Mouse (Mus musculus) testis, adult 2 months (tissue): ENCODE results near the gene Gal3st2c. TPM values are rescaled to one million over a fixed set of nuclear protein-coding genes. Genes with fewer than 3 reads are reported as not detected.
"Not testable (repeated sequence)": the region's sequence is repeated elsewhere in the genome, so short reads cannot be mapped to it uniquely, and the experiment has no call there.

ENCODE experiments used
- H3K27ac ChIP-seq: fragments of 200-500 bp; 2 replicates; pipeline ENCODE4 v1.5.1; 2012; ENCODE audit warnings: low read depth, low read length; ENCODE audit not compliant: control insufficient read depth, insufficient read depth
- H3K27me3 ChIP-seq: fragments of 200-500 bp; 2 replicates; pipeline ENCODE4 v1.6.1; 2012; ENCODE audit warnings: mild to moderate bottlenecking, low read length, moderate library complexity; ENCODE audit not compliant: control insufficient read depth, insufficient read depth
- H3K36me3 ChIP-seq: fragments of 200-500 bp; 2 replicates; pipeline ENCODE4 v1.6.1; 2012; ENCODE audit warnings: mild to moderate bottlenecking, low read length; ENCODE audit not compliant: control insufficient read depth, insufficient read depth
- H3K4me1 ChIP-seq: fragments of 200-500 bp; 2 replicates; pipeline ENCODE4 v1.6.1; 2012; ENCODE audit warnings: low read length; ENCODE audit not compliant: control insufficient read depth, insufficient read depth
- H3K4me3 ChIP-seq: fragments of 200-500 bp; 2 replicates; pipeline ENCODE4 v1.5.1; 2012; ENCODE audit warnings: low read depth, mild to moderate bottlenecking, low read length, moderate library complexity, mixed read lengths; ENCODE audit not compliant: control insufficient read depth
- CTCF ChIP-seq: fragments of 200-500 bp; IDR thresholded peaks from 2 replicates; pipeline ENCODE4 v1.5.1; 2012; ENCODE audit warnings: low read depth, mild to moderate bottlenecking, inconsistent platforms, low read length, moderate library complexity; ENCODE audit not compliant: control insufficient read depth, insufficient read depth, insufficient replicate concordance
- POLR2A ChIP-seq: fragments of 200-500 bp; IDR thresholded peaks from 2 replicates; pipeline ENCODE4 v1.6.1; 2012; ENCODE audit warnings: low read depth, mild to moderate bottlenecking, inconsistent platforms, low read length, moderate library complexity; ENCODE audit not compliant: control insufficient read depth
- polyA plus RNA-seq: library from polyadenylated mRNA; depleted of rRNA; stranded (reverse); fragments of >200 nt; gene quantifications from 2 replicates; pipeline ENCODE4 v1.2.3, GENCODE M21; 2012

Gene Gal3st2c
- polyA plus RNA-seq, 1 experiment = not detected

DNA sequence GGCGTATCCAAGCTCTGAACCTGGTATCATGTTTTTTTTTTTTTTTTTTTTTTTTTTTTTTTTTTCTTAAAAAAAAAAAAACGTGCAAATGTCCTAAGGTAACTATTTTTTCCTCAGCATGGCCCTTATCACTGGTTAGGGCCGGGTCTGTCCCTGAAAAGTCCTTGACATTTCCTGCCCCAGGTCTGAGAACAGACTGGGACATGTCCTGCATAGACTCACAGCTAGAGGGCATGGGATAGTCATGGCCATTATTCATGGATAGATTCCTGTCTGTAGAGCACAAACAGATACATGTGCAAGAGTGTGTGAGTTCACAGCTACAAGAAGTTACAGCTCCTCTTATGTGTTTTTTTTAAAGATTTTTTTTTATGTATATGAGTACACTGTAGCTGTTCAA lies 1.5 kb upstream of the Gal3st2c start:
- no peaks in the 10 kb centered on the region for H3K27me3 ChIP-seq
- no peaks in the 10 kb centered on the region for H3K4me1 ChIP-seq
- TF ChIP-seq CTCF (no peak), POLR2A (no peak)
- no peak overlapping the region for H3K4me3 ChIP-seq
- no peak overlapping the region for H3K27ac ChIP-seq
- no peaks in the 10 kb centered on the region for H3K36me3 ChIP-seq

DNA sequence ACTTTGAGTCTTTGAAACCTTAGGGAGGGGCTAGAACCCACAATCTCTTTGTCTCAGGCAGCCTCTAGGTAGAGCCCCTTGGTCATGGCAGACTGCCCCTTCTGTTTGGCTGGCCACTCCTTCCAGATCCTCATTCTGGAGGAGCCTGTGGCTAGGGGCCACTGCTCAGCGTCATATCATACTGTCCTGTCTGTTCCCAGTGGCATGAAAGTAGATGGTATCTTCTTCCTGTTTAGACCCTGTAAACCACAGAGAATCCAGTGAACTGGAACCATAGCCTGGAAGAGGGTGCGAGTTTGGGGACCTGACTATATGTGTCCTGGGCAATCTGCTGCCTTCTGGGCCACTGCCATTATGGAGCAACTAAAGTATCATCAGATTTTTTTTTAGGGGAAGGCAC lies 759 bp downstream of the Gal3st2c start:
- H3K27me3 ChIP-seq, H3K27ac ChIP-seq, H3K36me3 ChIP-seq, H3K4me3 ChIP-seq, H3K4me1 ChIP-seq: not testable (repeated sequence)

DNA sequence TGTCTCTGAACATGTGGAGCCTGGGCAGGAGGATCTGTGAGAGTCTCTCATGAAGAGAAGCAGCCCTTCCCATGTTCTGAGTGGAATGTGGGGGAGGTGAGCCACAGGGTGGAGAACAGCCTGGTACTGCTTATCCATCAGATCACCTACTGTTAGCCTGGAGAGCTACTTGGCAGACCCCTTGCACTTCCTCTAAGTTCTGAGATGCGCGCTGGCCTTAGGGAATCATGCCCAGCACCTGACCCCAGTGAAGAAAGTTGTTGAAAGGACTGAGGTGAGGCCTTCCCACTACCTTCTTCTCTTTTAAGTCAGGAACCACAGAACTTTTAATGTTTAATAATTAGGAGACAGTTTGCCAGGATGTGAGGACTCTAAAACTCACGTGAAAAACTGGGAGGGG lies 1.2 kb downstream of the Gal3st2c start:
- H3K27me3 ChIP-seq, H3K4me1 ChIP-seq, H3K36me3 ChIP-seq, H3K27ac ChIP-seq, H3K4me3 ChIP-seq: not testable (repeated sequence)

DNA sequence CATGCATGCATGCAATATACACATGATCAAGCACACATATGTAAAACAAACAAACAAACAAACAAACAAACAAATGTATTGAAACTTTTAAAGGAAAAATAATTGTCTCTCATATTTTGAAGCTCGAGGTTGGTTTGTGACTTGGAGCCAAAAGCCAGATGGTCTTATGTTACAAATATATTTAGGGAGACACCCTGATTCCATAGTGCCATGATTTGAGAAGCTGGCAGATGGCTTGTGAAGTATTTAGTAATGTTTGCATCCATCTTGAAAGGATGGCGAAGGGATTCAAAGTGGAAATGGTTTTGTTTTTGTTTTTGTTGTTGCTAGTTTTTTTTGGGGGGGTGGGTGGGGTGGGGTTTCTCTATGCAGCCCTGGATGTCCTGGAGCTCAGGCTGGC lies 10.7 kb downstream of the Gal3st2c start:
- Histone ChIP-seq H3K4me1 (no peaks in the 10 kb centered on the region), H3K4me3 (no peak overlapping the region), H3K27ac (no peak overlapping the region), H3K27me3 (no peaks in the 10 kb centered on the region), H3K36me3 (no peaks in the 10 kb centered on the region)
- no peak for TF ChIP-seq CTCF
- no peak for TF ChIP-seq POLR2A

DNA sequence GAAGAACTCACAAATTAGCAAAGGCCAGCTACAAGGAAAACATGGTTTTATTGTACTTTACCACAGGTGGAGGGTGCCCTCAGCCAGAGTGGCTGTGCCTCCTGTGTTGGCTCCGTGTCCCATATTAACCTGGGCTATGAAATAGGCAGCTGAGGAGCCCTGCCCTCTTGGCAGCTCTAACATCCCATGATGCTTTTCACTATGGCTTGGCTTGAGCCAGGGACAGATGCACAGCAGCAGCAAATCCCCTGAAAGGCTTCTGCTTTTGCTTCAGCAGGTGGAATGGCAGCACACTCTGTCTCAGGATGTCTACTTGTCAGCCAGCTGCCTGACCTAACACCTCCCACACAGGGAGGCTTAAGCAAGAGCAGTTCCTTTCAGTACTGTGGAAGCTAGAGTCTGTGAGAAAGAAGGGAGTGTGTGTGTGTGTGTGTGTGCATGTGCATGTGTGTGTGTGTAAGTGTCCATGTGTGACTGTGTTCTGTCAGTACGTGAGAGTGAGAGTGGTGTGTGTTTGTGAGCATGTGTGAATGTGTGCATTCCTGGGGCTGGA lies 15.7 kb downstream of the Gal3st2c start:
- H3K27ac ChIP-seq, H3K27me3 ChIP-seq, H3K4me1 ChIP-seq, H3K36me3 ChIP-seq, H3K4me3 ChIP-seq: not testable (repeated sequence)

DNA sequence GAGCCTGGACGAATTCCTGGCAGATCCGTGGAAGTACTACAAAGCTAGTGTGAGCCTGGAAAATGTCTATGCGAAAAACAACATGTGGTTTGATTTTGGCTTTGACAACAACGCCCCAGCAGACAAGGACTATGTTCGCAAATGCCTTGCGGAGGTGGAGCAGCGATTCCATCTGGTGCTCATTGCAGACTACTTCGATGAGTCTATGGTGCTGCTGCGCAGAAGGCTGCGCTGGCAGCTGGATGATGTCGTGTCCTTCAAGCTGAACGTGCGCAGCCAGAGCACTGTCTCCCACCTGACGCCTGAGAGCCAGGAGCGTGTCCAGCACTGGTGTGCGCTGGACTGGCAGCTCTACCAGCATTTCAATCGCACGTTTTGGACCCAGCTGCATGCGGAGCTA lies 18.5 kb downstream of the Gal3st2c start:
- not testable (repeated sequence) for H3K36me3 ChIP-seq, H3K4me3 ChIP-seq, H3K27me3 ChIP-seq, H3K27ac ChIP-seq, H3K4me1 ChIP-seq

DNA sequence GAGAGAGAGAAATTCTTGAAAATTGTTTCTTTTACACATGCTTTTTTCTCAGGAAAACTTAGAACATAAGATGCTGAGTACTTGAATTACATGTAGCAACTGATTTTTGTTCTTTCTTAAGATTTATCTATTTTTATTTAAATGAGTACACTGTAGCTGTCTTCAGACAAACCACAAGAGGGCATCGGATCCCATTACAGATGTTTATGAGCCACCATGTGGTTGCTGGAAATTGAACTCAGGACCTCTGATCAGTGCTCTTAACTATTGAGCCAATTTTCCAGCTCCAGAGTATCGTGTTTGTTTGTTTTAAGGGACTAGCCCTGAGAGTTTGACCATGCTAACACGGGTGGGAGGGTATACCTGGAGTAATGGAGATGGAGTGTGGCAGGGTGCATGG lies 21.3 kb downstream of the Gal3st2c start:
- Histone ChIP-seq H3K27ac (no peak overlapping the region), H3K4me3 (no peak overlapping the region), H3K36me3 (no peaks in the 10 kb centered on the region), H3K27me3 (no peaks in the 10 kb centered on the region), H3K4me1 (no peaks in the 10 kb centered on the region)
- TF ChIP-seq POLR2A (no peak), CTCF (no peak)

DNA sequence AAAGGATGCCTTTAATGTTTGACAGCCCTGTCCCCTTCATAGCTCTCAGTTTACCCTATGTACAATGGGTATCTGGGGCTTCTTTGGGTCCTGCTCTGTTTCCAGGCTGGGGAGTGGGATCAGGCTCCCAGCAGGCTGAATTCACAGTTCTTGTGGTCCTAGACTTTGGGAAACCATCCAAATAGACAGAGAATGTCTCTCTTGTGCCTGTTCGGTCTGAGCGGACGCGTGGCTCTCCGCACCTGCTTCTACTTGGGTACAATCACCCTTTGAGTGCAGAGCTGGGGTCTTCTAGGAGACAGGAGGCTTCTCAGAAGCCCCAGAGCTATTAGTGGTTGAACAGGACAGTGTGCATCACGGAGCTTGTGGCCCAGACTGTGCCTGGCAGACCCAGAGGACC lies 29.8 kb downstream of the Gal3st2c start, which contains the start of gene Neu4:
Neu4 (plus strand) TSS at position 301 of the 400 bp plus-strand sequence.
- H3K36me3 ChIP-seq = no peaks in the 10 kb centered on the region
- no peak within 1 kb of the TSS for H3K27ac ChIP-seq
- H3K27me3 ChIP-seq = no peaks in the 10 kb centered on the region
- TF ChIP-seq CTCF (no peak), POLR2A (no peak)
- no peak within 1 kb of the TSS for H3K4me3 ChIP-seq
- no peaks in the 10 kb centered on the region for H3K4me1 ChIP-seq
